Mouse (Mus musculus): ENCODE measurements around the gene Sec24d. TPM values are rescaled to one million over a fixed set of nuclear protein-coding genes. Genes with fewer than 3 reads are reported as not detected.

Sec24d gene
- polyA plus RNA-seq, 1 experiment: 17.2 TPM

GRCm38 (mm10) chr3:123336455-123336854 is 69.2 kb downstream of the Sec24d start:
- no peak for TF ChIP-seq POLR2A (IDR thresholded peaks at IDR 0.05; ENCODE audit: low read depth, low read length)
- TF ChIP-seq CTCF (IDR thresholded peaks at IDR 0.05; ENCODE audit: extremely low read depth, insufficient read depth, insufficient read length, insufficient replicate concordance): no peak
- Histone ChIP-seq H3K36me3 (ENCODE audit: control insufficient read depth, insufficient read depth, low read length) (no peaks in the 10 kb centered on the region), H3K27ac (ENCODE audit: insufficient read depth, low read length) (no peak overlapping the region), H3K27me3 (ENCODE audit: control insufficient read depth, insufficient read depth, low read length) (no peaks in the 10 kb centered on the region), H3K4me3 (ENCODE audit: extremely low read depth, insufficient read depth, insufficient read length) (no peak overlapping the region), H3K4me1 (ENCODE audit: control insufficient read depth, insufficient read depth, insufficient read length) (no peaks in the 10 kb centered on the region; the same call in 1 of the 2 replicates)
- WGBS: 89% methylated on average over 7 of the region's 7 CpGs
- no peak for DNase-seq (ENCODE audit: low read depth in 1 of 2, low spot score in 2 of 2)

- no peaks in the 10 kb centered on the region for H3K36me3 ChIP-seq (ENCODE audit: control insufficient read depth, insufficient read depth, low read length)
- DNase-seq (ENCODE audit: low read depth in 1 of 2, low spot score in 2 of 2): peak in 1 of 2 experiments; percentile 16
- no peaks in the 10 kb centered on the region; the same call in 1 of the 2 replicates for H3K4me1 ChIP-seq (ENCODE audit: control insufficient read depth, insufficient read depth, insufficient read length)
- 35% methylated on average over 5 of the region's 5 CpGs for WGBS
- H3K4me3 ChIP-seq (ENCODE audit: extremely low read depth, insufficient read depth, insufficient read length): no peak overlapping the region
- no peak overlapping the region for H3K27ac ChIP-seq (ENCODE audit: insufficient read depth, low read length)
- TF ChIP-seq CTCF (IDR thresholded peaks at IDR 0.05; ENCODE audit: extremely low read depth, insufficient read depth, insufficient read length, insufficient replicate concordance) (no peak), POLR2A (IDR thresholded peaks at IDR 0.05; ENCODE audit: low read depth, low read length) (no peak)
- H3K27me3 ChIP-seq (ENCODE audit: control insufficient read depth, insufficient read depth, low read length): no peaks in the 10 kb centered on the region
Observed at GRCm38 (mm10) chr3:123336951-123337350, 69.7 kb downstream of the Sec24d start.

GRCm38 (mm10) chr3:123337853-123338252 is 70.6 kb downstream of the Sec24d start:
- Histone ChIP-seq H3K4me3 (ENCODE audit: extremely low read depth, insufficient read depth, insufficient read length) (no peak overlapping the region), H3K27me3 (ENCODE audit: control insufficient read depth, insufficient read depth, low read length) (no peaks in the 10 kb centered on the region), H3K27ac (ENCODE audit: insufficient read depth, low read length) (no peak overlapping the region), H3K4me1 (ENCODE audit: control insufficient read depth, insufficient read depth, insufficient read length) (no peaks in the 10 kb centered on the region; the same call in 1 of the 2 replicates), H3K36me3 (ENCODE audit: control insufficient read depth, insufficient read depth, low read length) (no peaks in the 10 kb centered on the region)
- DNase-seq (ENCODE audit: low read depth in 1 of 2, low spot score in 2 of 2): no peak
- TF ChIP-seq CTCF (IDR thresholded peaks at IDR 0.05; ENCODE audit: extremely low read depth, insufficient read depth, insufficient read length, insufficient replicate concordance) (no peak), POLR2A (IDR thresholded peaks at IDR 0.05; ENCODE audit: low read depth, low read length) (no peak)
- WGBS: 86% methylated on average over 6 of the region's 6 CpGs

GRCm38 (mm10) chr3:123338666-123339195 is 71.5 kb downstream of the Sec24d start:
- Histone ChIP-seq H3K36me3 (ENCODE audit: control insufficient read depth, insufficient read depth, low read length) (no peaks in the 10 kb centered on the region), H3K4me1 (ENCODE audit: control insufficient read depth, insufficient read depth, insufficient read length) (no peaks in the 10 kb centered on the region; the same call in 1 of the 2 replicates), H3K27me3 (ENCODE audit: control insufficient read depth, insufficient read depth, low read length) (no peaks in the 10 kb centered on the region), H3K4me3 (ENCODE audit: extremely low read depth, insufficient read depth, insufficient read length) (no peak overlapping the region), H3K27ac (ENCODE audit: insufficient read depth, low read length) (no peak overlapping the region)
- no peak for DNase-seq (ENCODE audit: low read depth in 1 of 2, low spot score in 2 of 2)
- WGBS: 74% methylated on average over 12 of the region's 12 CpGs
- TF ChIP-seq POLR2A (IDR thresholded peaks at IDR 0.05; ENCODE audit: low read depth, low read length): no peak
- no peak for TF ChIP-seq CTCF (IDR thresholded peaks at IDR 0.05; ENCODE audit: extremely low read depth, insufficient read depth, insufficient read length, insufficient replicate concordance)

GRCm38 (mm10) chr3:123341049-123341448 is 73.8 kb downstream of the Sec24d start:
- 94% methylated on average over 2 of the region's 2 CpGs for WGBS
- Histone ChIP-seq H3K36me3 (ENCODE audit: control insufficient read depth, insufficient read depth, low read length) (no peaks in the 10 kb centered on the region), H3K27me3 (ENCODE audit: control insufficient read depth, insufficient read depth, low read length) (no peaks in the 10 kb centered on the region), H3K4me1 (ENCODE audit: control insufficient read depth, insufficient read depth, insufficient read length) (no peaks in the 10 kb centered on the region), H3K27ac (ENCODE audit: insufficient read depth, low read length) (no peak overlapping the region), H3K4me3 (ENCODE audit: extremely low read depth, insufficient read depth, insufficient read length) (no peak overlapping the region)
- no peak for DNase-seq (ENCODE audit: low read depth in 1 of 2, low spot score in 2 of 2)
- no peak for TF ChIP-seq POLR2A (IDR thresholded peaks at IDR 0.05; ENCODE audit: low read depth, low read length)
- no peak for TF ChIP-seq CTCF (IDR thresholded peaks at IDR 0.05; ENCODE audit: extremely low read depth, insufficient read depth, insufficient read length, insufficient replicate concordance)

GRCm38 (mm10) chr3:123343690-123344089 is 76.4 kb downstream of the Sec24d start:
- TF ChIP-seq POLR2A (IDR thresholded peaks at IDR 0.05; ENCODE audit: low read depth, low read length) (no peak), CTCF (IDR thresholded peaks at IDR 0.05; ENCODE audit: extremely low read depth, insufficient read depth, insufficient read length, insufficient replicate concordance) (no peak)
- 86% methylated on average over 6 of the region's 6 CpGs for WGBS
- Histone ChIP-seq H3K4me3 (ENCODE audit: extremely low read depth, insufficient read depth, insufficient read length) (no peak overlapping the region), H3K36me3 (ENCODE audit: control insufficient read depth, insufficient read depth, low read length) (no peaks in the 10 kb centered on the region), H3K4me1 (ENCODE audit: control insufficient read depth, insufficient read depth, insufficient read length) (0 out of 2 replicates have a peak, but pooled peaks cover 1% of the 10 kb centered on the region), H3K27me3 (ENCODE audit: control insufficient read depth, insufficient read depth, low read length) (no peaks in the 10 kb centered on the region), H3K27ac (ENCODE audit: insufficient read depth, low read length) (no peak overlapping the region)
- no peak for DNase-seq (ENCODE audit: low read depth in 1 of 2, low spot score in 2 of 2)

- 0 out of 2 replicates have a peak, but pooled peaks cover 7% of the 10 kb centered on the region for H3K4me1 ChIP-seq (ENCODE audit: control insufficient read depth, insufficient read depth, insufficient read length)
- TF ChIP-seq POLR2A (IDR thresholded peaks at IDR 0.05; ENCODE audit: low read depth, low read length) (no peak), CTCF (IDR thresholded peaks at IDR 0.05; ENCODE audit: extremely low read depth, insufficient read depth, insufficient read length, insufficient replicate concordance) (no peak)
- no peak for DNase-seq (ENCODE audit: low read depth in 1 of 2, low spot score in 2 of 2)
- H3K36me3 ChIP-seq (ENCODE audit: control insufficient read depth, insufficient read depth, low read length): no peaks in the 10 kb centered on the region
- H3K27ac ChIP-seq (ENCODE audit: insufficient read depth, low read length): no peak overlapping the region; the same call in 1 of the 2 replicates
- WGBS: 36% methylated on average over 12 of the region's 12 CpGs
- no peaks in the 10 kb centered on the region for H3K27me3 ChIP-seq (ENCODE audit: control insufficient read depth, insufficient read depth, low read length)
- H3K4me3 ChIP-seq (ENCODE audit: extremely low read depth, insufficient read depth, insufficient read length): no peak overlapping the region
Observed at GRCm38 (mm10) chr3:123348080-123348802, 81.0 kb downstream of the Sec24d start.
